Mouse (Mus musculus): ENCODE data around the gene Tmem165.
A peak's percentile ranks its signal among the peaks of the same experiment; 100 is the strongest.

Tmem165 gene

GRCm38 (mm10) chr5:76171039-76171438, 12.6 kb upstream of the Tmem165 start:
- DNase-seq (ENCODE audit: extremely low spot score): no peak

DNA sequence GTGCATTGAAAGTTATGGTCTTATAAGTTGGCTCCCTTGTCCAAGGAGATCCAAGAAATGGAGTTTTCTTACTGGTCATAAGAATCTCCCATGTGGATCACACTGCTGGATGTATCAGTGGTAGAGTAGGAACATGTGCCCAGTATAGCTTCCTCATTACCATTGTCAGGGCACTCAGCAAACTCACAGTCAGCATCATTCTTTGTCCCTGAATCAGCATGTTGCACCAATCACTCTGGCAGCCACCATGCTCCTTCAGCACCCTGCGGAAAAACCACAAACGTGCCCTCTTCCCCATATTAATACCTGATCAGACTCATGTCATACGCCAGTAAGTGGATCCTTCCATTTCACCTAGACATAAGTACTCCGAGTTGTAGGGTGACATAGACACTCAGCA, 8.6 kb upstream of the Tmem165 start:
- DNase-seq (ENCODE audit: extremely low spot score): no peak

- DNase-seq (ENCODE audit: extremely low spot score): no peak
These were observed 7.3 kb upstream of the Tmem165 start for GRCm38 (mm10) chr5:76176411-76176810.

- no peak for DNase-seq (ENCODE audit: extremely low spot score)
These were observed 6.8 kb upstream of the Tmem165 start for GRCm38 (mm10) chr5:76176841-76177240.

GRCm38 (mm10) chr5:76177664-76178063, 6.0 kb upstream of the Tmem165 start:
- no peak for DNase-seq (ENCODE audit: extremely low spot score)

DNA sequence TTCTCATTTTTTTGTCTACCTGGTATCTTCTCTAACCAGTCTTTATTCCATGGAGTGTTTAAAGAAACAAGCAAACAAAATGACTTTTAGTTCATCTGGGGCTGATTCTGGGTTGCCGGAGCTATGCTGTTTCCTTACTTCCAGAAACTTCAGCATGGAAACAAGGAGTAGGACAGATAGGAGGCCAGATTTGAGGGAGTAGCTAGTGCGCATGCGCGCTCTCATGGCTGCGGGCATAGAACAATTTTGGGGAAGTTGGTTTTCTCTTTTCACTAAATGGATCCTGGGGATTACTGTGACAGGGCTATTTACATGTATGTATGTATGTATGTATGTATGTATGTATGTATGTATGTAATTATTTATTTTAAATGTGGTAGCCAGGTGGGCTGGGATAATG, 4.5 kb upstream of the Tmem165 start:
- DNase-seq (ENCODE audit: extremely low spot score): no peak

- DNase-seq (ENCODE audit: extremely low spot score): no peak
These were observed 3.9 kb upstream of the Tmem165 start for GRCm38 (mm10) chr5:76179791-76180190.

GRCm38 (mm10) chr5:76182326-76182725, 1.4 kb upstream of the Tmem165 start:
- DNase-seq (ENCODE audit: extremely low spot score): no peak

DNA sequence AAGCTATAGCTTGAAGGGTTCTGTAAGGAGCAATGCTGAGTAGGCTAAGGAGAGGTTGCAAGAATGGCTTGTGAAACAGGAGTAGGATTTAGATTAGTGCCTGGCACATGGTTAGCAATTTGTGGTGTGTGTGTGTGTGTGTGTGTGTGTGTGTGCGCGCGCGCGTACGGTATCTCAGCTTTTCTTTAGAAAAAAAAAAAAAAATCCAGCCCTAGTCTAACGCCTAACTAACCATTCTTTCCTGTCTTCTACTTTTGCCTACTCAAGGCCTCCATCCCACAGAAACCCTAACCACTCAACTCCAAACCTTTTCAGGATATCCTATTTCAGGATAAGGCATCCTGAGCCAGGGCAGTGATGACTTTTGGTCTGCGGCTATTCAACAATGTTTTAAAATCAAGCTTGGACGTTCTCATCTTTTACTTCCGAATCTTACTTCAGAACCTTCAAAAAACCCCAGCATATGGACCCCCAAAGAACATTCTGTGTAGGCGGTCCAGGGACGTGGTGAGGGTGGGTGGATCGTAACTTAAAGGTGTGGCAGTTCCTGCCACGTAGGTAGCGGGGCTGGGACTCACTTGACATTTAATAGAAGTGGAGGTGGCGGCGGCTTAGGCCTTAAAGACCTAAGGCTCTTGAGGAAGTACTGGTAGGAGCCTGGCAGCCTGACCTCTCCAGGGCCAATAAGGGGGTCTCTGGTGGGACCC, 484 bp upstream of the Tmem165 start:
- DNase-seq (ENCODE audit: extremely low spot score): no peak

DNA sequence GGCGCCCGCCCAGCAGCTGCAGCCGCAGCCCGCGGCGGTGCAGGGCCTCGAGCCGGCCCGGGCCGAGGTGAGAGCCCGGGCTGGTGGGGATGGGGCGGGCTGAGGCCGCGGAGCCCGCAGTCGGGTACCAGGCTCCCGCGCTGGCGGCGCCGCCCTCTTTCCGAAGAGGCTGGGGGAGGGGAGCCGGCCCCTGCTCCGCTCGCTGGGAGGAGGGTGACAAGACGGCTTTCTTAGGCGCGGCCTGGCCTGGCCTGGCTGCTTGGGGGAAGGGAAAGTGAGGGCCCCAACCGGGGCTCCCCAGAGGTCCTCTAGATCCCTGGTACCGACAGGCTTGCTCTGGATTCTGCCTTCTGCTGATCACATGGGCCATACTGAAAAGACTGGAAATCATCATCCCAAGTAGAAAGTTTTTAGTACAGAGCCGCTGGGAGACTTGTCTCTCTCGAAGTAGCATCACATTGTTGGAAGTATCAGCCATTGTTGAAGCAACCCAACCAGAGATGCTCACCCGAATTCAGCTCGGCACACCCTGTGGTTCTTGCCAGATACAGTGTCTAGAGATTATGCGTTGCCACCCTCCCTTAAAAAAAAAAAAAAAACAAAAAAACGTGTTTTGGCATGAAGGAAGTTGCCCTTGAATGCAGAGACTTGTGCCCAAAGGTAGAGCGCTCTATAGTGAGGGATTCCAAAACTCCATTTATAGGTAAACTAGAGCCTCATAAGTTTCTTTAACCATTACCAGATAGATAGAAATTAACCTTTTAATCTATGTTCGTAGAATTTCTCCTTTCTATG, 803 bp downstream of the Tmem165 start:
- peak; percentile 86 for DNase-seq (ENCODE audit: extremely low spot score)

DNA sequence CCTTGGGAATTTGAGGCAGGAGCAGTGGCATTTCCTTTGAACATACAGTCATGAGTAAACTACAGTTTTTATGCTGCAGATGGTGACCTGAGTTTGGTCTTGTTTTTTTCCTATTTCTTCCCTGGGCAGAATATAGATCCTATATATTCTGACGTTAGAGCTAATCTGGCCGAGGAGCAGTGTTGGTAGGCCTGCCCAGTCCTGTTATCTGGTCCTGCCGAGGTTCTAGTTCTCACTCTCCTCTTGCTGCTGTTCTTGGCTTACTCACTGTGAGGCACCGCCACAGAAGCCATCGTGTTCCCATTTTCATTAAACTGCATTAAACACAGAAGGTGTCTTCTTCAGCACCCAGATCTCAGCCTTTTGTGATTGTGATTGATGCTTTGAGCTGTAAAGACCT, 4.2 kb downstream of the Tmem165 start:
- no peak for DNase-seq (ENCODE audit: extremely low spot score)

- DNase-seq (ENCODE audit: extremely low spot score): no peak
These were observed 6.9 kb downstream of the Tmem165 start for GRCm38 (mm10) chr5:76190609-76191008.

DNA sequence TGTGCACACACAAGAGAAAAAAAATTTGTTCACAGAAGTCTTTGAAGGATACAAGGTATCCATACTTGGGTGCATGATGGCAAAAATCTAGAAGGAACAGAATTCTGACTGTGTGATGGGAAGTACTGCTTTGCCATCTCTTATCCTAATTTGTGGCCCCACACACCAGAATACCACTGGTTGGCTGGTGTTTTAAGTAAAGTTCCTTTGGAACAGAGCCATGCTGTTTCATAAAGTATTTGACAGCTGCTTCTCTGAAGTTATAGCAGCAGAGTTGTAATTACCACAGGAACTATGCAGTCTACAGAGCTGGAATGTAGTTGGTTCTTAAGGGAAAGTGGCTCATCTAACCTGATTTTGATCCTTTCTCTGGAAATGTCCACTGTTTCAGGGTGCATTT, 9.4 kb downstream of the Tmem165 start:
- no peak for DNase-seq (ENCODE audit: extremely low spot score)

GRCm38 (mm10) chr5:76194377-76194945, 10.8 kb downstream of the Tmem165 start:
- no peak for DNase-seq (ENCODE audit: extremely low spot score)

- DNase-seq (ENCODE audit: extremely low spot score): no peak
These were observed 15.7 kb downstream of the Tmem165 start for GRCm38 (mm10) chr5:76199346-76199745.

GRCm38 (mm10) chr5:76203171-76203570, 19.5 kb downstream of the Tmem165 start:
- no peak for DNase-seq (ENCODE audit: extremely low spot score)

GRCm38 (mm10) chr5:76205886-76206285, 22.2 kb downstream of the Tmem165 start:
- DNase-seq (ENCODE audit: extremely low spot score): no peak

DNA sequence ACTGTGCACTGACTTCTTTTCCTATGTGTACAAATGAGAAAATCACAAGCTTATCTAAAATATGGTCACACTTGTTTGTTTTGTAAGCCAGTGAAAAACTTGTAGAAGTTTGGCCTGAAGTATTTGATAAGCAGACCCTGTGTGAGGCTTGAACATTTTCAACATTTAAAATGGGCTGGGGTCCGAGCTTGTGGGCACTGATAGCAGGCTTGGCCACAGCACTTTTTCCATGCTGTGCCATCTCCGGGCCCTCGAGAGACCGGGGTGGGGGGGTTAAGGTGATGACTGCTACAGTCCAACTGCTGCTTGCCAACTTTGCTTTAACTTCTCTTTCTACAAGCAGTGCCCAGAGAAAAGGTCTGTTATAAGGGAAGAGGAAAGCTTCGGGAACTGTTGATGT, 24.4 kb downstream of the Tmem165 start:
- DNase-seq (ENCODE audit: extremely low spot score): no peak

- DNase-seq (ENCODE audit: extremely low spot score): no peak
These were observed 33.0 kb downstream of the Tmem165 start for GRCm38 (mm10) chr5:76216691-76217090.

- no peak for DNase-seq (ENCODE audit: extremely low spot score)
These were observed 47.6 kb downstream of the Tmem165 start for GRCm38 (mm10) chr5:76231171-76231855.

- DNase-seq (ENCODE audit: extremely low spot score): no peak
These were observed 59.6 kb downstream of the Tmem165 start for GRCm38 (mm10) chr5:76243274-76243673.

- no peak for DNase-seq (ENCODE audit: extremely low spot score)
These were observed 60.2 kb downstream of the Tmem165 start for GRCm38 (mm10) chr5:76243929-76244328.

Measured in embryo, embryonic 9.5 days (tissue).